Mouse (Mus musculus): ENCODE data around the gene Sh3bp4.

DNA sequence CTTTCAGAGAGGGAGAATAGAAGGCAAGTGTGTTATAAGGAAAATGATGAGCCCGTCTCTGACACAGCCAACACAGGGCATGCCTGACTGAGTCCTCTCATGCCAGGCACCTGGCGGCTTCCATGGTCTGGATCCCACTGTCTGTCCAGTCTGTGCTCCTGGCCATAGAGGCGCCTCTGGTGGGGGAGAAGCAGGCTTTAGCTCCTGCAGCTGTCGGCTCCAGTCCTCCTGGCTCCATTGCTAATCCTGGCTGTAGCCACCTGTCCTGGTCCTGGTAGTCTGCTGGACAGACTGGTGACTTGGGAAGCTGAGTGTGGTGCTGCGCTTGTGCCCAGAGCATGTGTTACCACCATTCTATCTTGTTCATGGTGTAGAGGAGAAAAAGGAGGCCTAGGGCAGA is 46.8 kb downstream of the Sh3bp4 start:
- TF ChIP-seq CTCF (IDR thresholded peaks at IDR 0.05; ENCODE audit: control insufficient read depth, insufficient read depth, low read length) (no peak), POLR2A (IDR thresholded peaks at IDR 0.05; ENCODE audit: borderline replicate concordance, control insufficient read depth, low read depth, low read length) (no peak)

Measured in bone marrow, adult 2 months (tissue).